Mouse (Mus musculus) heart, adult 2 months (tissue): ENCODE measurements at regions not wholly inside any gene's neighbourhood (a gene's known extent, or its start where the extent isn't known, plus 50 kb on each side); places are given as distances from the start of the nearest gene placed in this dataset.

Experiments
- CTCF ChIP-seq: fragments of 200-600 bp; IDR thresholded peaks from 2 replicates; pipeline ENCODE4 v1.8.1; 2022; ENCODE audit warnings: antibody characterized with exemption, mild to moderate bottlenecking, moderate library complexity
- POLR2A ChIP-seq: fragments of 200-500 bp; IDR thresholded peaks from 2 replicates; pipeline ENCODE4 v1.6.1; 2011; ENCODE audit warnings: mild to moderate bottlenecking, low read depth, low read length, control low read depth; ENCODE audit not compliant: insufficient read depth

GRCm38 (mm10) chr15:67981876-67982275, 1481.2 kb upstream of the Lrrc6 start:
- TF ChIP-seq POLR2A (no peak), CTCF (no peak)
